Comparison of ENCODE assay signal across 9 mouse cellular contexts in genomic region chr6:145022966-145023725, GRCm38 (mm10). TPM values are rescaled to one million over a fixed set of nuclear protein-coding genes. Genes with fewer than 3 reads are reported as not detected.
DNase-seq lines count a peak whose midpoint lies in the region; ATAC-seq and TF ChIP-seq lines count a peak whose summit lies in the region.
"Had no signal": no experiment of that assay in that cellular context is flagged by ENCODE, and none has a peak within 500 bp of the region (broad histone marks: within the 10 kb centered on the region; RNA-seq: fewer than 3 reads in every experiment).

No protein-coding gene starts in this region.

- peak; percentile 24 to 40 for DNase-seq in heart, postnatal 10 days
- DNase-seq in heart, postnatal 25 days (ENCODE audit: low spot score), result no peak
- DNase-seq in right cerebral cortex, postnatal 14 days, result peak; percentile 57
- DNase-seq in right cerebral cortex, postnatal 36 days (ENCODE audit: low spot score in 2 of 2), result no peak
- no peak for DNase-seq in liver, embryonic 13.5 days
- DNase-seq in testis, postnatal 10 days (ENCODE audit: low spot score), result peak; percentile 60
- DNase-seq in midbrain, embryonic 11.5 days (ENCODE audit: low spot score, missing footprints), result no peak

- WGBS in bone marrow, adult 2 months, result 75% methylated on average over 14 of the region's 14 CpGs
- WGBS in liver, embryonic 13.5 days (ENCODE audit: insufficient replicate concordance), result 64% methylated on average over 14 of the region's 14 CpGs
- WGBS in midbrain, embryonic 11.5 days, result 81% methylated on average over 14 of the region's 14 CpGs

- no peaks in the 10 kb centered on the region for H3K27me3 ChIP-seq in liver, embryonic 13.5 days
- H3K27me3 ChIP-seq in midbrain, embryonic 11.5 days (ENCODE audit: control insufficient read depth, insufficient read depth, low read length), result no peaks in the 10 kb centered on the region
- H3K27me3 ChIP-seq: embryonic facial prominence, embryonic 15.5 days had no signal

- intact Hi-C loops in heart, postnatal 10 days (cut with DNase I), result no loop called here
- intact Hi-C loops in heart, postnatal 25 days (cut with DNase I), result no loop called here

- H3K4me3 ChIP-seq in bone marrow, adult 2 months (replicated peaks; ENCODE audit: control insufficient read depth, low read depth, low read length), result no peak overlapping the region
- no peak overlapping the region for H3K4me3 ChIP-seq in liver, embryonic 13.5 days (replicated peaks)
- no peak overlapping the region for H3K4me3 ChIP-seq in midbrain, embryonic 11.5 days (ENCODE audit: low read depth, low read length)
- H3K4me3 ChIP-seq: embryonic facial prominence, embryonic 15.5 days had no signal

- peaks cover 2% of the 10 kb centered on the region; the same call in 1 of the 2 replicates for H3K4me1 ChIP-seq in bone marrow, adult 2 months (ENCODE audit: control insufficient read depth, insufficient read depth, low read length)
- H3K4me1 ChIP-seq in liver, embryonic 13.5 days (replicated peaks), result peaks cover 3% of the 10 kb centered on the region; the same call in 1 of the 2 replicates
- H3K4me1 ChIP-seq in midbrain, embryonic 11.5 days (ENCODE audit: control insufficient read depth, insufficient read depth, low read length), result no peaks in the 10 kb centered on the region
- H3K4me1 ChIP-seq: embryonic facial prominence, embryonic 15.5 days had no signal

- peak; percentile 43; the same call in 1 of the 2 replicates for ATAC-seq in liver, embryonic 13.5 days (ENCODE audit: low read depth)
- no peak for ATAC-seq in midbrain, embryonic 11.5 days (ENCODE audit: low FRiP score)

- no peaks in the 10 kb centered on the region for H3K36me3 ChIP-seq in liver, embryonic 13.5 days
- peaks cover 9% of the 10 kb centered on the region for H3K36me3 ChIP-seq in midbrain, embryonic 11.5 days (ENCODE audit: control insufficient read depth, insufficient read depth, low read length)
- H3K36me3 ChIP-seq: embryonic facial prominence, embryonic 15.5 days had no signal

- no peak for TF ChIP-seq POLR2A in bone marrow, adult 2 months (IDR thresholded peaks at IDR 0.05; ENCODE audit: borderline replicate concordance, control insufficient read depth, low read depth, low read length)

- TF ChIP-seq CTCF in bone marrow, adult 2 months (IDR thresholded peaks at IDR 0.05; ENCODE audit: control insufficient read depth, insufficient read depth, low read length), result peak; percentile 76

- 0 out of 2 replicates have a peak, but pooled peaks cover 5% of the 10 kb centered on the region for H3K9me3 ChIP-seq in liver, embryonic 13.5 days (replicated peaks)
- H3K9me3 ChIP-seq in midbrain, embryonic 11.5 days (ENCODE audit: control insufficient read depth, low read length), result no peaks in the 10 kb centered on the region
- H3K9me3 ChIP-seq: embryonic facial prominence, embryonic 15.5 days had no signal

- no peak overlapping the region for H3K9ac ChIP-seq in liver, embryonic 13.5 days
- H3K9ac ChIP-seq in midbrain, embryonic 11.5 days (ENCODE audit: low read length), result no peak overlapping the region
- H3K9ac ChIP-seq: embryonic facial prominence, embryonic 15.5 days had no signal

- no peak overlapping the region for H3K27ac ChIP-seq in bone marrow, adult 2 months (ENCODE audit: control insufficient read depth, insufficient read depth, low read depth, low read length, poor library complexity)
- H3K27ac ChIP-seq in liver, embryonic 13.5 days, result no peak overlapping the region
- no peak overlapping the region for H3K27ac ChIP-seq in midbrain, embryonic 11.5 days (ENCODE audit: low read depth, low read length)
- H3K27ac ChIP-seq: embryonic facial prominence, embryonic 15.5 days had no signal

- H3K4me2 ChIP-seq in liver, embryonic 13.5 days, result no peak overlapping the region
- H3K4me2 ChIP-seq in midbrain, embryonic 11.5 days, result no peak overlapping the region
- H3K4me2 ChIP-seq: embryonic facial prominence, embryonic 15.5 days had no signal

RNA-seq across cellular contexts. Expression of gene Bcat1, which starts 52.8 kb away (rescaled TPM):
- 1 to 10 TPM; 3.0 to 4.0 TPM for total RNA-seq in heart, postnatal 10 days (2021)
- total RNA-seq in heart, postnatal 25 days (2021), result 1 to 10 TPM; 1.5 to 1.6 TPM
- 1.9 and 20.3 TPM in 2 replicates for polyA plus RNA-seq in bone marrow, adult 2 months (2011; ENCODE audit: insufficient read depth, insufficient read length, low replicate concordance, missing spikeins)
- polyA plus RNA-seq in liver, embryonic 13.5 days (2015; fragmentation: Nextera tagmentation; extraction: Ambion mirVana), result 0.48 and 0.65 TPM in 2 replicates
- 140 and 150 TPM in 2 replicates for polyA plus RNA-seq in midbrain, embryonic 11.5 days (2014; fragmentation: Nextera tagmentation; extraction: Ambion mirVana)

Comparison
In these comparisons a context has a peak if more than half of its experiments do, and no peak if none do; other contexts are left out.
1. DNase-seq: peak in heart, postnatal 10 days (2 of 2), right cerebral cortex, postnatal 14 days (single experiment) and testis, postnatal 10 days (single experiment); none in heart, postnatal 25 days (single experiment), right cerebral cortex, postnatal 36 days (0 of 2), liver, embryonic 13.5 days (single experiment) and midbrain, embryonic 11.5 days (single experiment).